22 mouse cellular contexts compared by ENCODE assay signal in genomic region chr2:71156446-71156845, GRCm38 (mm10). TPM values are rescaled to one million over a fixed set of nuclear protein-coding genes. Genes with fewer than 3 reads are reported as not detected.
A peak's percentile ranks its signal among the peaks of the same experiment; 100 is the strongest.
DNase-seq lines count a peak whose midpoint lies in the region; ATAC-seq lines count a peak whose summit lies in the region.
"Had no signal": no experiment of that assay in that cellular context is flagged by ENCODE, and none has a peak within 500 bp of the region (broad histone marks: within the 10 kb centered on the region; RNA-seq: fewer than 3 reads in every experiment).

No protein-coding gene starts in this region.

- peak; percentile 14 to 20 for DNase-seq in cerebellum, postnatal 10 days
- no peak for DNase-seq in cerebellum, adult 9-10 months
- DNase-seq in kidney, postnatal 14 days: peak; percentile 31
- DNase-seq in kidney, postnatal 10 days: no peak
- DNase-seq in adrenal gland, adult 8-10 months: peak; percentile 24
- DNase-seq in kidney, postnatal 36 days: peak; percentile 59 to 68
- DNase-seq in heart, adult 11 months: no peak
- DNase-seq: cerebellum, adult 11-12 months; cerebellum, postnatal 14 days; gastrocnemius, postnatal 14 days; heart, postnatal 36 days; left cerebral cortex, postnatal 4 days; liver, postnatal 0 days; lung, postnatal 36 days; retina, postnatal 1 day; right cerebral cortex, postnatal 14 days; thymus, adult 2 months; thymus, postnatal 36 days had no signal

- ATAC-seq in erythroblast, adult 5-6 weeks (replicated peaks; ENCODE audit: low FRiP score, poor library complexity, severe bottlenecking): no peak
- ATAC-seq: hindbrain, postnatal 0 days; liver, embryonic 12.5 days; liver, postnatal 0 days had no signal

RNA-seq across cellular contexts. Expression of gene Cybrd1, which starts 38.7 kb away (rescaled TPM):
- total RNA-seq in adrenal gland, adult 8-10 months (2022): 1 to 10 TPM in 2 of 4 experiments, under 1 TPM in 2; 0.73 to 1.2 (median 0.94) TPM
- total RNA-seq in erythroblast, adult 5-6 weeks (2015; ENCODE audit: low replicate concordance): not detected in 2 replicates
- not detected in 2 replicates for total RNA-seq in erythroblast, adult 5-6 weeks (2017; ENCODE audit: low replicate concordance)
- total RNA-seq: granulocyte monocyte progenitor cell, adult 5-6 weeks had no signal

RNA-seq across cellular contexts. Expression of gene Dync1i2, which starts 55.1 kb away (rescaled TPM):
- total RNA-seq in adrenal gland, adult 8-10 months (2022): 10 to 100 TPM; 90.8 to 98.5 (median 95.7) TPM
- total RNA-seq in erythroblast, adult 5-6 weeks (2015; ENCODE audit: low replicate concordance): 42.7 and 43.7 TPM in 2 replicates
- total RNA-seq in erythroblast, adult 5-6 weeks (2017; ENCODE audit: low replicate concordance): 43.8 and 50.0 TPM in 2 replicates

Comparison
In these comparisons a context has a peak if more than half of its experiments do, and no peak if none do; other contexts are left out.
1. DNase-seq: peak in cerebellum, postnatal 10 days (2 of 2), kidney, postnatal 14 days (single experiment), adrenal gland, adult 8-10 months (single experiment) and kidney, postnatal 36 days (2 of 2); none in cerebellum, adult 9-10 months (single experiment), kidney, postnatal 10 days (single experiment) and heart, adult 11 months (single experiment).